Mouse (Mus musculus): ENCODE data around the gene Enpp1.

- TF ChIP-seq CTCF (IDR thresholded peaks at IDR 0.05; ENCODE audit: low read depth) (no peak), EP300 (optimal IDR thresholded peaks at IDR 0.05) (no peak)
Observed at GRCm38 (mm10) chr10:24650990-24651569, 60.9 kb downstream of the Enpp1 start.

Data from stomach, postnatal 0 days (tissue).